ENCODE assay signal across 29 mouse cellular contexts in genomic region chr4:103288342-103288741, GRCm38 (mm10). TPM values are rescaled to one million over a fixed set of nuclear protein-coding genes. Genes with fewer than 3 reads are reported as not detected.
DNase-seq lines count a peak whose midpoint lies in the region; ATAC-seq lines count a peak whose summit lies in the region.
"Had no signal": no experiment of that assay in that cellular context is flagged by ENCODE, and none has a peak within 500 bp of the region (broad histone marks: within the 10 kb centered on the region; RNA-seq: fewer than 3 reads in every experiment).

No protein-coding gene starts in this region.

- no peak for DNase-seq in frontal cortex, postnatal 10 days (ENCODE audit: low spot score in 2 of 2)
- peak; percentile 4 for DNase-seq in layer of hippocampus, adult 9-10 months (ENCODE audit: low spot score)
- DNase-seq in layer of hippocampus, postnatal 14 days (ENCODE audit: low spot score in 2 of 2): no peak
- DNase-seq in NIH3T3 (ENCODE audit: low read depth): peak; percentile 50
- peak; percentile 46 for DNase-seq in gonadal fat pad, adult 2 months (ENCODE audit: low read depth)
- DNase-seq in lung, postnatal 4 days: no peak
- DNase-seq in heart, adult 11 months: no peak
- DNase-seq: adrenal gland, postnatal 10 days; B cell, adult 2 months; cerebellum, adult 11-12 months; cerebellum, adult 9-10 months; cerebellum, postnatal 25 days; gastrocnemius, adult 2 months; gastrocnemius, postnatal 25 days; heart, adult 18-20 months; heart, postnatal 10 days; heart, postnatal 4 days had no signal

- ATAC-seq in frontal cortex, adult (ENCODE audit: low TSS enrichment): peak; percentile 80
- ATAC-seq: CD4-positive, CD25-positive, alpha-beta regulatory T cell, adult 4 months; forebrain, embryonic 14.5 days; hindbrain, embryonic 16.5 days had no signal

RNA-seq across cellular contexts. Expression of gene 4921539E11Rik, which starts 2.3 kb away (rescaled TPM):
- total RNA-seq in layer of hippocampus, postnatal 14 days (2021): not detected
- 0.09 TPM in 1 of 2 replicates, not detected in the other for polyA plus RNA-seq in gonadal fat pad, adult 2 months (2012; rRNA removed)
- total RNA-seq: adrenal gland, postnatal 10 days; adrenal gland, postnatal 4 days; gastrocnemius, adult 2 months; gastrocnemius, postnatal 25 days; heart, adult 18-20 months; heart, postnatal 10 days; heart, postnatal 4 days had no signal
- polyA plus RNA-seq: CD4-positive, CD25-positive, alpha-beta regulatory T cell, adult 4 months; cortical plate, adult 2 months; embryonic facial prominence, embryonic 12.5 days; forebrain, embryonic 10.5 days; forebrain, embryonic 14.5 days; G1E; heart, embryonic 10.5 days; heart, embryonic 14.5 days; hindbrain, embryonic 12.5 days; hindbrain, embryonic 16.5 days had no signal

RNA-seq across cellular contexts. Expression of gene Oma1, which starts 25.3 kb away (rescaled TPM):
- total RNA-seq in layer of hippocampus, postnatal 14 days (2021): 1 to 10 TPM; 8.8 to 9.0 TPM
- 9.2 and 12.2 TPM in 2 replicates for polyA plus RNA-seq in gonadal fat pad, adult 2 months (2012; rRNA removed)

Comparison
In these comparisons a context has a peak if more than half of its experiments do, and no peak if none do; other contexts are left out.
1. DNase-seq: peak in layer of hippocampus, adult 9-10 months (single experiment), NIH3T3 (single experiment) and gonadal fat pad, adult 2 months (single experiment); none in frontal cortex, postnatal 10 days (0 of 2), layer of hippocampus, postnatal 14 days (0 of 2), lung, postnatal 4 days (0 of 2) and heart, adult 11 months (single experiment).